Mouse (Mus musculus): ENCODE measurements around the gene Son. TPM values are rescaled to one million over a fixed set of nuclear protein-coding genes. Genes with fewer than 3 reads are reported as not detected.
A peak's percentile ranks its signal among the peaks of the same experiment; 100 is the strongest.

Son gene
- polyA plus RNA-seq, 1 experiment from 2014 or later: 129 TPM

GRCm38 (mm10) chr16:91612525-91612924 lies 34.8 kb upstream of the Son start:
- Histone ChIP-seq H3K9ac (replicated peaks; ENCODE audit: low read depth, low read length) (no peak overlapping the region), H3K27me3 (replicated peaks; ENCODE audit: control insufficient read depth, insufficient read depth, low read length) (no peaks in the 10 kb centered on the region), H3K9me3 (ENCODE audit: control insufficient read depth, low read length) (no peaks in the 10 kb centered on the region), H3K36me3 (ENCODE audit: control insufficient read depth, insufficient read depth) (no peaks in the 10 kb centered on the region), H3K4me1 (replicated peaks; ENCODE audit: control insufficient read depth, insufficient read depth, low read length) (no peaks in the 10 kb centered on the region), H3K4me2 (ENCODE audit: low read length) (no peak overlapping the region), H3K4me3 (replicated peaks; ENCODE audit: low read length) (no peak overlapping the region), H3K27ac (ENCODE audit: low read length) (no peak overlapping the region)
- no peak for ATAC-seq
- WGBS: 80% methylated on average over 5 of the region's 5 CpGs

- Histone ChIP-seq H3K27ac (ENCODE audit: low read length) (no peak overlapping the region), H3K9ac (replicated peaks; ENCODE audit: low read depth, low read length) (no peak overlapping the region), H3K36me3 (ENCODE audit: control insufficient read depth, insufficient read depth) (no peaks in the 10 kb centered on the region), H3K4me3 (replicated peaks; ENCODE audit: low read length) (no peak overlapping the region), H3K4me1 (replicated peaks; ENCODE audit: control insufficient read depth, insufficient read depth, low read length) (peaks cover 5% of the 10 kb centered on the region), H3K27me3 (replicated peaks; ENCODE audit: control insufficient read depth, insufficient read depth, low read length) (no peaks in the 10 kb centered on the region), H3K9me3 (ENCODE audit: control insufficient read depth, low read length) (no peaks in the 10 kb centered on the region), H3K4me2 (ENCODE audit: low read length) (no peak overlapping the region)
- no peak for ATAC-seq
- WGBS: 77% methylated on average over 6 of the region's 6 CpGs
Measured at GRCm38 (mm10) chr16:91614552-91614951, 32.8 kb upstream of the Son start.

- ATAC-seq: peak; percentile 97
- Histone ChIP-seq H3K4me3 (replicated peaks; ENCODE audit: low read length) (peak within 1 kb of the TSS; percentile 73), H3K9ac (replicated peaks; ENCODE audit: low read depth, low read length) (peak within 1 kb of the TSS; percentile 80), H3K36me3 (ENCODE audit: control insufficient read depth, insufficient read depth) (peaks cover 9% of the 10 kb centered on the region), H3K4me1 (replicated peaks; ENCODE audit: control insufficient read depth, insufficient read depth, low read length) (peaks cover 5% of the 10 kb centered on the region), H3K27me3 (replicated peaks; ENCODE audit: control insufficient read depth, insufficient read depth, low read length) (no peaks in the 10 kb centered on the region), H3K27ac (ENCODE audit: low read length) (no peak within 1 kb of the TSS), H3K9me3 (ENCODE audit: control insufficient read depth, low read length) (no peaks in the 10 kb centered on the region), H3K4me2 (ENCODE audit: low read length) (peak within 1 kb of the TSS; percentile 81)
- 9% methylated on average over 39 of the region's 39 CpGs for WGBS
Measured at GRCm38 (mm10) chr16:91618511-91619501, 28.5 kb upstream of the Son start, which contains the start of gene Dnajc28. Gene Dnajc28, minus strand, starts transcription at chr16:91619026.

- 93% methylated on average over 5 of the region's 5 CpGs for WGBS
- Histone ChIP-seq H3K4me1 (replicated peaks; ENCODE audit: control insufficient read depth, insufficient read depth, low read length) (peaks cover 5% of the 10 kb centered on the region), H3K9me3 (ENCODE audit: control insufficient read depth, low read length) (no peaks in the 10 kb centered on the region), H3K9ac (replicated peaks; ENCODE audit: low read depth, low read length) (no peak overlapping the region), H3K27ac (ENCODE audit: low read length) (no peak overlapping the region), H3K4me3 (replicated peaks; ENCODE audit: low read length) (no peak overlapping the region), H3K27me3 (replicated peaks; ENCODE audit: control insufficient read depth, insufficient read depth, low read length) (no peaks in the 10 kb centered on the region), H3K36me3 (ENCODE audit: control insufficient read depth, insufficient read depth) (peaks cover 16% of the 10 kb centered on the region), H3K4me2 (ENCODE audit: low read length) (no peak overlapping the region)
- no peak for ATAC-seq
Measured at GRCm38 (mm10) chr16:91620185-91620584, 27.1 kb upstream of the Son start.

- no peaks in the 10 kb centered on the region for H3K9me3 ChIP-seq (ENCODE audit: control insufficient read depth, low read length)
- H3K27me3 ChIP-seq (replicated peaks; ENCODE audit: control insufficient read depth, insufficient read depth, low read length): no peaks in the 10 kb centered on the region
- H3K9ac ChIP-seq (replicated peaks; ENCODE audit: low read depth, low read length): no peak overlapping the region
- H3K4me3 ChIP-seq (replicated peaks; ENCODE audit: low read length): no peak overlapping the region
- 89% methylated on average over 11 of the region's 11 CpGs for WGBS
- peaks cover 18% of the 10 kb centered on the region for H3K36me3 ChIP-seq (ENCODE audit: control insufficient read depth, insufficient read depth)
- ATAC-seq: no peak
- no peak overlapping the region for H3K27ac ChIP-seq (ENCODE audit: low read length)
- no peak overlapping the region for H3K4me2 ChIP-seq (ENCODE audit: low read length)
- H3K4me1 ChIP-seq (replicated peaks; ENCODE audit: control insufficient read depth, insufficient read depth, low read length): peaks cover 5% of the 10 kb centered on the region
Measured at GRCm38 (mm10) chr16:91620991-91621390, 26.3 kb upstream of the Son start.

- 91% methylated on average over 9 of the region's 9 CpGs for WGBS
- H3K4me1 ChIP-seq (replicated peaks; ENCODE audit: control insufficient read depth, insufficient read depth, low read length): peaks cover 3% of the 10 kb centered on the region
- no peak overlapping the region for H3K9ac ChIP-seq (replicated peaks; ENCODE audit: low read depth, low read length)
- no peak overlapping the region for H3K4me2 ChIP-seq (ENCODE audit: low read length)
- no peak overlapping the region for H3K4me3 ChIP-seq (replicated peaks; ENCODE audit: low read length)
- H3K27ac ChIP-seq (ENCODE audit: low read length): no peak overlapping the region
- no peaks in the 10 kb centered on the region for H3K27me3 ChIP-seq (replicated peaks; ENCODE audit: control insufficient read depth, insufficient read depth, low read length)
- ATAC-seq: no peak
- H3K36me3 ChIP-seq (ENCODE audit: control insufficient read depth, insufficient read depth): peaks cover 28% of the 10 kb centered on the region
- H3K9me3 ChIP-seq (ENCODE audit: control insufficient read depth, low read length): no peaks in the 10 kb centered on the region
Measured at GRCm38 (mm10) chr16:91623074-91623473, 24.2 kb upstream of the Son start.

- no peaks in the 10 kb centered on the region for H3K9me3 ChIP-seq (ENCODE audit: control insufficient read depth, low read length)
- peaks cover 35% of the 10 kb centered on the region for H3K36me3 ChIP-seq (ENCODE audit: control insufficient read depth, insufficient read depth)
- 91% methylated on average over 7 of the region's 7 CpGs for WGBS
- no peak overlapping the region for H3K9ac ChIP-seq (replicated peaks; ENCODE audit: low read depth, low read length)
- H3K27me3 ChIP-seq (replicated peaks; ENCODE audit: control insufficient read depth, insufficient read depth, low read length): no peaks in the 10 kb centered on the region
- no peak overlapping the region for H3K4me2 ChIP-seq (ENCODE audit: low read length)
- no peak for ATAC-seq
- no peaks in the 10 kb centered on the region for H3K4me1 ChIP-seq (replicated peaks; ENCODE audit: control insufficient read depth, insufficient read depth, low read length)
- no peak overlapping the region for H3K4me3 ChIP-seq (replicated peaks; ENCODE audit: low read length)
- H3K27ac ChIP-seq (ENCODE audit: low read length): no peak overlapping the region
Measured at GRCm38 (mm10) chr16:91627831-91628230, 19.5 kb upstream of the Son start.

GRCm38 (mm10) chr16:91628673-91629072 lies 18.6 kb upstream of the Son start:
- H3K4me1 ChIP-seq (replicated peaks; ENCODE audit: control insufficient read depth, insufficient read depth, low read length): no peaks in the 10 kb centered on the region
- 90% methylated on average over 3 of the region's 3 CpGs for WGBS
- no peak overlapping the region for H3K4me3 ChIP-seq (replicated peaks; ENCODE audit: low read length)
- H3K36me3 ChIP-seq (ENCODE audit: control insufficient read depth, insufficient read depth): peaks cover 37% of the 10 kb centered on the region
- no peak overlapping the region for H3K27ac ChIP-seq (ENCODE audit: low read length)
- H3K9me3 ChIP-seq (ENCODE audit: control insufficient read depth, low read length): no peaks in the 10 kb centered on the region
- H3K9ac ChIP-seq (replicated peaks; ENCODE audit: low read depth, low read length): no peak overlapping the region
- no peak overlapping the region for H3K4me2 ChIP-seq (ENCODE audit: low read length)
- no peak for ATAC-seq
- H3K27me3 ChIP-seq (replicated peaks; ENCODE audit: control insufficient read depth, insufficient read depth, low read length): no peaks in the 10 kb centered on the region

- H3K4me1 ChIP-seq (replicated peaks; ENCODE audit: control insufficient read depth, insufficient read depth, low read length): no peaks in the 10 kb centered on the region
- no peak overlapping the region for H3K4me3 ChIP-seq (replicated peaks; ENCODE audit: low read length)
- H3K36me3 ChIP-seq (ENCODE audit: control insufficient read depth, insufficient read depth): peaks cover 36% of the 10 kb centered on the region
- no peak overlapping the region for H3K4me2 ChIP-seq (ENCODE audit: low read length)
- H3K27ac ChIP-seq (ENCODE audit: low read length): no peak overlapping the region
- H3K27me3 ChIP-seq (replicated peaks; ENCODE audit: control insufficient read depth, insufficient read depth, low read length): no peaks in the 10 kb centered on the region
- no peak for ATAC-seq
- H3K9ac ChIP-seq (replicated peaks; ENCODE audit: low read depth, low read length): no peak overlapping the region
- H3K9me3 ChIP-seq (ENCODE audit: control insufficient read depth, low read length): no peaks in the 10 kb centered on the region
- 94% methylated on average over 4 of the region's 4 CpGs for WGBS
Measured at GRCm38 (mm10) chr16:91629749-91630148, 17.6 kb upstream of the Son start.

All from forebrain, embryonic 16.5 days (tissue).